Mouse (Mus musculus): ENCODE data around the gene Actrt3.

The Actrt3 gene

GRCm38 (mm10) chr3:30573549-30573948 is 26.2 kb downstream of the Actrt3 start:
- 42% methylated on average over 2 of the region's 2 CpGs for WGBS

GRCm38 (mm10) chr3:30566333-30566732 is 33.4 kb downstream of the Actrt3 start:
- WGBS = 77% methylated on average over 1 of the region's 2 CpGs

- 47% methylated on average over 6 of the region's 6 CpGs for WGBS
These were observed 38.9 kb downstream of the Actrt3 start for GRCm38 (mm10) chr3:30560677-30561314.

GRCm38 (mm10) chr3:30553741-30554140 is 46.0 kb downstream of the Actrt3 start:
- 80% methylated on average over 6 of the region's 6 CpGs for WGBS

GRCm38 (mm10) chr3:30550218-30550617 is 49.5 kb downstream of the Actrt3 start:
- 67% methylated on average over 2 of the region's 2 CpGs for WGBS

GRCm38 (mm10) chr3:30548928-30549327 is 50.8 kb downstream of the Actrt3 start:
- WGBS = 53% methylated on average over 7 of the region's 7 CpGs

- WGBS = 93% methylated on average over 3 of the region's 3 CpGs
These were observed 51.8 kb downstream of the Actrt3 start, which contains the start of gene Mecom for GRCm38 (mm10) chr3:30547908-30548307. Gene Mecom (minus strand): TSS chr3:30548008.

Measured in cerebral cortex, adult 2 months (tissue).